Mouse (Mus musculus): ENCODE data around the gene Gm20683. TPM values are rescaled to one million over a fixed set of nuclear protein-coding genes. Genes with fewer than 3 reads are reported as not detected.

Gene Gm20683
- polyA plus RNA-seq, 1 experiment from 2014 or later: 0.46 TPM

DNA sequence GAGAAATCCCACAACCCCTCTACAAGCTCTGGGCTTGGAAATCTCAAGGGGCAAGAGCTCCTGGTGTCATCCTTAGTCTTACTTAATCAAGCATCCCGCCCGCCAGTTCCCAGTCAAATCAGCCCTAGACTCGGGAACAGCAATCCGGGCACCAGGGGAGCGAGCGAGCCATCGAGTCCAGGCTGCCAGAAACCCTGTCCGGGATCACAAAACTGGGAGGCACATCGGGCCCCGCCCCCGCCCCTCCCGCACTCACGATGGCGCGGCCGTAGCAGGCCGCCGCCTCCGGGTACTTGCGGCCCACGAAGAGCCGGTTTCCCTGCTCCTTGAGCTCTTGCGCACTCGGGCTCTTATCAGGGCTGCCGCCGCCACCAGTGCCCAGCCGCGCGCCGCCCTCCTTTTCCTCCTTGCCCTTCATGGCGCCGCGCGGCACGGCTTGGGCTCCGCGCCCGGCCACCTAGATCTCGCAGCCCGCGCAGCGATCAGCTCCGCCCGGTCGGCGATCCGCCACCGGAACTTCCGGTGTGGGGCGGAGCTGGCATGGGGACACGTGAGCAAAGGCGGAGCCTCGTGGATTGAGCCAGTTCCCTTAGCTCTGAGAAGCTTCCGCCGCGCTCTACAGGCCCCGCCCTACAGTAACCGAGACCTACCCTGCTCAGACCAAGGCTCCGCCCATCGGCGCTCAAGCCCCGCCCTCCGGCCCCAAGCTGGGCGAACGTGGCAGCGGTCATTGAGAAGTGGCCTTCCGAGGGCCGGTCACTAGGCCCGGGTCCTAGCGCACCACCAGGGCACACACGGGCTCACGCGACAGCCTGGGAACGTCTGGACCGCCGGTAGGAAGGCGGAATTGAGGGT lies 8.9 kb downstream of the Gm20683 start:
- Histone ChIP-seq H3K36me3 (replicated peaks) (peaks cover 41% of the 10 kb centered on the region), H3K4me1 (replicated peaks) (peaks cover 92% of the 10 kb centered on the region), H3K4me3 (replicated peaks) (peak overlapping the region; percentile 72), H3K27ac (replicated peaks) (peak overlapping the region; percentile 90), H3K27me3 (no peaks in the 10 kb centered on the region), H3K4me2 (peak overlapping the region; percentile 92), H3K9ac (peak overlapping the region; percentile 79), H3K9me3 (replicated peaks) (no peaks in the 10 kb centered on the region)
- ATAC-seq (ENCODE audit: insufficient read depth): peak; percentile 87
- WGBS (ENCODE audit: insufficient replicate concordance): 0% methylated on average over 75 of the region's 77 CpGs

DNA sequence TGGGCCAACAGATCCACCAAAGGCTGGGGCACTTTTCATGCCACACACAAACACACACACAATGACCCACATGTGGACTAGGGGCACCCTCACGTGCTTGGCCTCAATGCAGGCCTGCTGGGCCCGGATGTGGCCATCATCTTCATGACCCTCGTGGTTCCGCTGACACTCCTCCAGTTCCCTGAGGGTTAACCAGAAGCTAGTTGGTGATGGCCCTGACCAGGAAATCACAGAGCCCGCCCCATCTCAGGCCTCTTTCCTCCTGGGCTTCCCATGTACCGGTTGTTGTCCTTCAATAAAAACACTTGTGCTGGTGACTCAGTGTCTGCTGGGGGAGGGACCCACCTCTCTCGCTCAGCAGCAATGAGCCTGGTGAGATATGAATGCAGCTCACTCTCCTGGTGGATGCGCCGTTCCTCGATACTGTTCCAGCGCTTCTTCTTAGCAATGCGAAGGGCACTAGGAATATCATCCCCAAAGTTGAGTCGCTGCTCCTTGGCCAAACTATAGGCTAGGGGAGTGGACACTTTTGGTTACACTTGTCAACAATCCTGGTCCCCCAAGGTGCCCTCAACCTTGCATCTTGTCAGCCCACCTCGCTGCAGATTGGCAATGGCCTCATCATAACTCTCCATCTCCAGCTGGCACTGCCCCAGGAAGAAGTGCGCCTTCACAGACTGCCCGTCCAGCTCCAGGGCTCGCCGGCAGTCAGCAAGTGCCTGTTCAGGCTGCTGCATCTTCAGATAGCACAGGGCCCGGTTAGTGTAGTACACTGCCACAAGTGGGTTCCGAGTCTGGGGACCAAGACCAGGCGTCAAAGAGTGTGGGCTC lies 9.9 kb downstream of the Gm20683 start:
- H3K4me1 ChIP-seq (replicated peaks): peaks cover 82% of the 10 kb centered on the region
- no peaks in the 10 kb centered on the region for H3K9me3 ChIP-seq (replicated peaks)
- no peak for ATAC-seq (ENCODE audit: insufficient read depth)
- 41% methylated on average over 21 of the region's 21 CpGs for WGBS (ENCODE audit: insufficient replicate concordance)
- peak overlapping the region; percentile 90 for H3K27ac ChIP-seq (replicated peaks)
- no peaks in the 10 kb centered on the region for H3K27me3 ChIP-seq
- peak overlapping the region; percentile 79 for H3K9ac ChIP-seq
- H3K4me2 ChIP-seq: peak overlapping the region; percentile 92
- H3K36me3 ChIP-seq (replicated peaks): peaks cover 46% of the 10 kb centered on the region
- peak overlapping the region; percentile 72 for H3K4me3 ChIP-seq (replicated peaks)

DNA sequence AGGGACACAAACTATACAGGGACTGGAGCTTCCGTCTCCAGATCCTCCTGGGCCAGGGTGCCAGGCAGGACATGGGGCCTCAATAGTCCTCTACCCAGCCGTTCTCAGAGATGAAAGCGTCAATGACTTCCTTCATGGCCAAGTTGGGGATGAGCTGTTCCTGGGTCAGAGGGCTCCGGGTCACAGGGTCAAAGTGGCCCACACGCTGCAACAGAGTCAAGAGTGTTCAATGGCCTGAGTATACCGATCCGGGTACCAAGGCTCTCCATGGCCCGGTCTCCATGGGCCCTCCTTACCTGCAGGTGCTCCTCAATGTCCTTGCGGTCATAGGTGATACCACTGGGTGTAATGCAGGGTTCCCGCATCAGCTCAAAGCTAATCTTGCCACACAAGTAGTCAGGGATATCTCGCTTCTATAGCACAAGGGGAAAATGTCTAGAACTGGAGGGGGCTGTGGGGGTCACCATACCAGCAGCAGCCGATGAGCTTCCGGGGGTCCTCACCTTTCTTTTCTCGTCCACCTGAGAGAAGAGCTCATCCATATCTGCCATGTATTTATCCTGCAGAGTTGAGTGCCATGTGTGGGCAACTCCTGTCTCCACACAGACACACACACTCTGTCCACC lies 10.6 kb downstream of the Gm20683 start:
- H3K4me2 ChIP-seq: peak overlapping the region; percentile 92
- peaks cover 53% of the 10 kb centered on the region for H3K36me3 ChIP-seq (replicated peaks)
- H3K27me3 ChIP-seq: no peaks in the 10 kb centered on the region
- ATAC-seq (ENCODE audit: insufficient read depth): no peak
- H3K4me1 ChIP-seq (replicated peaks): peaks cover 75% of the 10 kb centered on the region
- peak overlapping the region; percentile 72 for H3K4me3 ChIP-seq (replicated peaks)
- peak overlapping the region; percentile 90; the same call in 1 of the 2 replicates for H3K27ac ChIP-seq (replicated peaks)
- 80% methylated on average over 14 of the region's 14 CpGs for WGBS (ENCODE audit: insufficient replicate concordance)
- no peaks in the 10 kb centered on the region for H3K9me3 ChIP-seq (replicated peaks)
- H3K9ac ChIP-seq: no peak overlapping the region

GRCm38 (mm10) chr17:25830200-25830753 lies 11.3 kb downstream of the Gm20683 start:
- Histone ChIP-seq H3K9ac (no peak overlapping the region), H3K27me3 (no peaks in the 10 kb centered on the region), H3K4me2 (peak overlapping the region; percentile 81), H3K27ac (replicated peaks) (0 out of 2 replicates have a peak overlapping the region, but pooled peaks have one; percentile 69), H3K4me1 (replicated peaks) (peaks cover 72% of the 10 kb centered on the region), H3K9me3 (replicated peaks) (no peaks in the 10 kb centered on the region), H3K36me3 (replicated peaks) (peaks cover 57% of the 10 kb centered on the region), H3K4me3 (replicated peaks) (peak overlapping the region; percentile 65; the same call in 1 of the 2 replicates)
- ATAC-seq (ENCODE audit: insufficient read depth): no peak
- WGBS (ENCODE audit: insufficient replicate concordance): 70% methylated on average over 4 of the region's 4 CpGs

DNA sequence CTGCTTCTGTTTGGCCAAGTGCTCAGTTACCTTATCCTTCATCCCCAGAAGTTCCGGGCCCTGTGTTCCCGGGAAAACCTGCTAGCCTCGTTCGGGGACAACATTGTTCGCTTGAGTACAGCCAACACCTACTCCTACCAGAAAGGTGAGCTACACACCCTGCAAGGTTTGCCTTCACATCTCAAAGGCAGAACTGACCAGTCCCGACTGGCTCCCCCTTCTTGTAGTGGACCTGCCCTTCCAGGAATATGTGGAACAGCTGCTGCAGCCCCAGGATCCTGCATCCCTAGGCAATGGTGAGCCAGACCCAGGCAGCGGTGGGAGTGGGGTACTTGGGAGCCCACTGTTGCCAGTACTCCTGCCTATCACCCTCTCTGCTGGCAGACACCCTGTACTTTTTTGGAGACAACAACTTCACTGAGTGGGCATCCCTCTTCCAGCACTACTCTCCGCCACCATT lies 12.0 kb downstream of the Gm20683 start:
- H3K4me3 ChIP-seq (replicated peaks): peak overlapping the region; percentile 65
- H3K9me3 ChIP-seq (replicated peaks): no peaks in the 10 kb centered on the region
- peak overlapping the region; percentile 69 for H3K27ac ChIP-seq (replicated peaks)
- peak overlapping the region; percentile 81 for H3K4me2 ChIP-seq
- no peaks in the 10 kb centered on the region for H3K27me3 ChIP-seq
- ATAC-seq (ENCODE audit: insufficient read depth): no peak
- peaks cover 52% of the 10 kb centered on the region for H3K36me3 ChIP-seq (replicated peaks)
- 35% methylated on average over 8 of the region's 8 CpGs for WGBS (ENCODE audit: insufficient replicate concordance)
- peak overlapping the region; percentile 61 for H3K9ac ChIP-seq
- H3K4me1 ChIP-seq (replicated peaks): peaks cover 72% of the 10 kb centered on the region

DNA sequence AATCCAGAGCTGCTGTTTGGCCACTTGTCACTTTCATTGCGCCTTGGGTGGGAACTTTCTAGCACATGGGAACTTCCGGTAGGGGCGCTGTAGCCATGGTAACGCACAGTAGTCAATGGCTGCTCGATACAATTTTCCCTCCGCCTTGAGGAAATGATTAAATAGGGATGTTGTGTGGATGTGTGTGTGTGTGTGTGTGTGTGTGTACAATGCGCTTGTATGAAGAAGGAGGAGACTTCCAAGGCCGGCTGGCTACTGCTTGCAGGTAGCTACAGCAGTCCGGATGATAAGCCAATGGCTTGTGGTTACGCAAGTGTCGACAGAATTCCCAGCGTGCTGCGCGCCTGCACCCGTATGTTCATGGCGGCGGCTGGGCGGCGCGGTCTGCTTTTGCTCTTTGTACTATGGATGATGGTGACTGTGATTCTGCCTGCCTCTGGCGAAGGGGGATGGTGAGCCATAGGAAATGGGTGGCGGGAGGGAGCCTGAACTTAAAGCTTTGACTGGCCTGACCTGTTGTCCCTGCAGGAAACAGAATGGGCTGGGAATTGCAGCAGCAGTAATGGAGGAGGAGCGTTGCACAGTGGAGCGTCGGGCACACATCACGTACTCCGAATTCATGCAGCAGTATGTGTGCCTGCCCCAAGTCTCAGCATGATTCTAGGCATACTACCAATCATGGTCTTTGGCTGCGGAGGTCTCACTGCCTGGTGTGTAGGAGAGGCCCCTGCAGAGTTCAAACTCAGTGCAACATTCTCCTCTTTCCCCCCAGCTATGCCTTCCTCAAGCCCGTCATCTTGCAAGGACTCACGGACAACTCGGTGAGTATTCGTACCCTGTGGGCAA lies 12.6 kb downstream of the Gm20683 start, which contains the start of gene Jmjd8:
Gene Jmjd8, plus strand, starts transcription at position 156 of the 846 bp plus-strand sequence.
- peak within 1 kb of the TSS; percentile 61 for H3K9ac ChIP-seq
- peak within 1 kb of the TSS; percentile 65 for H3K4me3 ChIP-seq (replicated peaks)
- no peak for ATAC-seq (ENCODE audit: insufficient read depth)
- peak within 1 kb of the TSS; percentile 81 for H3K4me2 ChIP-seq
- H3K36me3 ChIP-seq (replicated peaks): peaks cover 52% of the 10 kb centered on the region
- H3K27me3 ChIP-seq: no peaks in the 10 kb centered on the region
- peak within 1 kb of the TSS; percentile 69 for H3K27ac ChIP-seq (replicated peaks)
- H3K4me1 ChIP-seq (replicated peaks): peaks cover 72% of the 10 kb centered on the region
- WGBS (ENCODE audit: insufficient replicate concordance): 2% methylated on average over 32 of the region's 32 CpGs
- H3K9me3 ChIP-seq (replicated peaks): no peaks in the 10 kb centered on the region

GRCm38 (mm10) chr17:25828223-25828594 lies 13.4 kb downstream of the Gm20683 start:
- Histone ChIP-seq H3K4me1 (replicated peaks) (peaks cover 69% of the 10 kb centered on the region), H3K4me3 (replicated peaks) (peak overlapping the region; percentile 65), H3K9me3 (replicated peaks) (no peaks in the 10 kb centered on the region), H3K27ac (replicated peaks) (peak overlapping the region; percentile 69), H3K27me3 (no peaks in the 10 kb centered on the region), H3K4me2 (peak overlapping the region; percentile 81), H3K36me3 (replicated peaks) (peaks cover 52% of the 10 kb centered on the region), H3K9ac (0 out of 2 replicates have a peak overlapping the region, but pooled peaks have one; percentile 61)
- WGBS (ENCODE audit: insufficient replicate concordance): 79% methylated on average over 8 of the region's 8 CpGs
- no peak for ATAC-seq (ENCODE audit: insufficient read depth)

DNA sequence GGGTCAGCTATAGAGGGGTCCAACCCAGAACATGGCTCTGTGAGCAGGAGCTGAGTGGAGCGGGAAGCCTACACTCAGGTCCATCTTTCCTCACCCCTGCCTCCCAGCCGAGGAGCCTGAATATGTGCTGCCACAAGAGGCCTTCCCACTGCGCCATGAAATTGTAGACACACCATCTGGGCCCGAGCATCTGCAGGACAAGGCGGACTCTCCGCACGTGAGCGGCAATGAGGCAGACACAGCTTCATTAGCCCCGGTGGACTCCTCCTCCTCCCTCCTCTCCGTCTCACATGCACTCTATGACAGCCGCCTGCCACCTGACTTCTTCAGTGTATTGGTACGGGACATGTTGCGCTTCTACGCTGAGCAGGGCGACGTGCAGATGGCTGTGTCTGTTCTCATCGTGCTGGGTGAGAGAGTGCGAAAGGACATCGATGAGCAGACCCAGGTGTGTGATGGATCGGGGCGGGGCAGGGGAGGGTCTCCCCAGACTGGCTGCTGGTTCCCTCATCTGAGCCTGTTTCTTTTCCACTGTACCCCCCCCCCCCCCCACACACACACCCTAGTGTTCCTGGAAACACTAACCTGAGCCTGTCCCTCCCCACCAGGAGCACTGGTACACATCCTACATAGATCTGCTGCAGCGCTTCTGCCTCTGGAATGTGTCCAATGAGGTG lies 13.9 kb downstream of the Gm20683 start:
- peak overlapping the region; percentile 81; the same call in 1 of the 2 replicates for H3K4me2 ChIP-seq
- no peak overlapping the region for H3K4me3 ChIP-seq (replicated peaks)
- peaks cover 2% of the 10 kb centered on the region for H3K27me3 ChIP-seq
- no peak overlapping the region for H3K27ac ChIP-seq (replicated peaks)
- WGBS (ENCODE audit: insufficient replicate concordance): 87% methylated on average over 22 of the region's 22 CpGs
- no peak for ATAC-seq (ENCODE audit: insufficient read depth)
- H3K4me1 ChIP-seq (replicated peaks): peaks cover 69% of the 10 kb centered on the region
- H3K36me3 ChIP-seq (replicated peaks): peaks cover 52% of the 10 kb centered on the region
- no peak overlapping the region for H3K9ac ChIP-seq
- H3K9me3 ChIP-seq (replicated peaks): no peaks in the 10 kb centered on the region

DNA sequence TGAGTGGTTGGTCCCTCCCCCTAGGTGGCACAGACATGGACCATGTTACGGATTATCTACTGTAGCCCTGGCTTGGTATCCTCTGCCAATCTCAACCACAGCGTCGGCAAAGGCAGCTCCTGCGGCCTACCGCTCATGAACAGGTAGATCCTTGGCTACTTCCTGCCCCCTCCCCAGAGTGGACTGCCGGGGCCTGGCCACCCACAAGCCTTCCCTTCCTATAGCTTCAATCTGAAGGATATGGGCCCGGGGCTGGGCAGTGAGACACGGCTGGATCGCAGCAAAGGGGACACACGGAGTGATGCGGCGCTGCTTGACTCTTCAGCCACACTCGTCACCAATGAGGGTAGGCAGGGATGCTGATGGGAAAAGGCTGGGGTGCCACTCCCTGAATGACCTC lies 14.6 kb downstream of the Gm20683 start:
- Histone ChIP-seq H3K27ac (replicated peaks) (no peak overlapping the region), H3K4me2 (no peak overlapping the region), H3K9me3 (replicated peaks) (no peaks in the 10 kb centered on the region), H3K9ac (no peak overlapping the region), H3K36me3 (replicated peaks) (peaks cover 52% of the 10 kb centered on the region), H3K4me1 (replicated peaks) (peaks cover 66% of the 10 kb centered on the region), H3K4me3 (replicated peaks) (no peak overlapping the region), H3K27me3 (peaks cover 9% of the 10 kb centered on the region)
- no peak for ATAC-seq (ENCODE audit: insufficient read depth)
- 88% methylated on average over 13 of the region's 13 CpGs for WGBS (ENCODE audit: insufficient replicate concordance)
